ENCODE assay signal across 13 mouse cellular contexts in the genomic region with DNA sequence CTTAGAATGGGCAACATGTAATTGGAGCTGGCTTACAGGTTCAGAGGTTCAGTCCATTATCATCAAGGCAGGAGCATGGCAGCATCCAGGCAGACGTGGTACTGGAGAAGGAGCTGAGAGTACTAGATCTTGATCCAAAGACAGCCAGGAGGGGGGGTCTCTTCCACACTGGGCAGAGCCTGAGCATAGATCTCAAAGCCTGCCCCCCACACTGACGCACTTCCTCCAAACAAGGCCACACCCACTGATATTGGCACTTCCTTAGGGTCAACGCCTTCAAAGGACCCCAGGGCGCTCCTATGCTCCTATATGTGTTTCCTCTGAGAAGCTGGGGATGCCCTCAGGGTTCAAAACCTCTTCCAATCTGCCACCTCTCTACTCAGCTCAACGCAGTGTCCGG. TPM values are rescaled to one million over a fixed set of nuclear protein-coding genes. Genes with fewer than 3 reads are reported as not detected.
A peak's percentile ranks its signal among the peaks of the same experiment; 100 is the strongest.
DNase-seq lines count a peak whose midpoint lies in the region; ATAC-seq and TF ChIP-seq lines count a peak whose summit lies in the region.
"Had no signal": no experiment of that assay in that cellular context is flagged by ENCODE, and none has a peak within 500 bp of the region (broad histone marks: within the 10 kb centered on the region; RNA-seq: fewer than 3 reads in every experiment).

No protein-coding gene starts in this region.

- TF ChIP-seq POLR2A in ES-Bruce4 (IDR thresholded peaks at IDR 0.05; ENCODE audit: insufficient read depth, low read length) = no peak

- no peak for ATAC-seq in heart, embryonic 12.5 days (ENCODE audit: insufficient number of reproducible peaks, low FRiP score)
- no peak for ATAC-seq in heart, embryonic 11.5 days (replicated peaks; ENCODE audit: insufficient number of reproducible peaks, low FRiP score, low TSS enrichment)
- ATAC-seq in limb, embryonic 15.5 days (ENCODE audit: insufficient number of reproducible peaks, low FRiP score, low TSS enrichment, low read depth) = no peak
- ATAC-seq in liver, postnatal 0 days = peak; percentile 40

- no peak overlapping the region for H3K4me2 ChIP-seq in heart, embryonic 12.5 days
- no peak overlapping the region for H3K4me2 ChIP-seq in heart, embryonic 11.5 days
- H3K4me2 ChIP-seq in limb, embryonic 15.5 days = no peak overlapping the region
- H3K4me2 ChIP-seq in liver, postnatal 0 days (ENCODE audit: low read depth, low read length) = no peak overlapping the region
- H3K4me2 ChIP-seq: hindbrain, embryonic 15.5 days had no signal

- DNase-seq in limb, embryonic 10.5 days (ENCODE audit: low spot score) = no peak
- no peak for DNase-seq in liver, postnatal 0 days
- DNase-seq in right cerebral cortex, adult 2 months (ENCODE audit: low spot score in 2 of 2) = no peak
- DNase-seq in ovary, adult 18-20 months (ENCODE audit: low spot score) = no peak
- DNase-seq: cerebellum, adult 11 months; right cerebral cortex, postnatal 25 days had no signal

- TF ChIP-seq EP300 in ES-Bruce4 (IDR thresholded peaks at IDR 0.05; ENCODE audit: insufficient read depth, low read depth, low read length) = no peak
- TF ChIP-seq EP300 in liver, postnatal 0 days (IDR thresholded peaks at IDR 0.05; ENCODE audit: low read depth) = no peak

- H3K27ac ChIP-seq in heart, embryonic 12.5 days (ENCODE audit: poor library complexity, severe bottlenecking) = peak overlapping the region; percentile 6; the same call in 1 of the 2 replicates
- H3K27ac ChIP-seq in heart, embryonic 11.5 days (ENCODE audit: low read depth, low read length) = no peak overlapping the region
- 0 out of 2 replicates have a peak overlapping the region, but pooled peaks have one; percentile 3 for H3K27ac ChIP-seq in limb, embryonic 15.5 days
- no peak overlapping the region for H3K27ac ChIP-seq in limb, embryonic 10.5 days
- no peak overlapping the region for H3K27ac ChIP-seq in ES-Bruce4 (ENCODE audit: insufficient read depth, low read length)
- peak overlapping the region; percentile 53; the same call in 1 of the 2 replicates for H3K27ac ChIP-seq in liver, postnatal 0 days (ENCODE audit: low read depth)
- H3K27ac ChIP-seq: hindbrain, embryonic 15.5 days; midbrain, embryonic 10.5 days had no signal

- H3K9ac ChIP-seq in heart, embryonic 12.5 days = no peak overlapping the region
- no peak overlapping the region for H3K9ac ChIP-seq in heart, embryonic 11.5 days (ENCODE audit: low read depth, low read length)
- H3K9ac ChIP-seq in limb, embryonic 15.5 days = no peak overlapping the region
- H3K9ac ChIP-seq in ES-Bruce4 (ENCODE audit: low read depth, poor library complexity, severe bottlenecking) = no peak overlapping the region
- no peak overlapping the region for H3K9ac ChIP-seq in liver, postnatal 0 days (replicated peaks)
- H3K9ac ChIP-seq: hindbrain, embryonic 15.5 days had no signal

- H3K9me3 ChIP-seq in heart, embryonic 12.5 days (replicated peaks) = no peaks in the 10 kb centered on the region
- no peaks in the 10 kb centered on the region for H3K9me3 ChIP-seq in heart, embryonic 11.5 days (replicated peaks; ENCODE audit: control insufficient read depth, low read length)
- no peaks in the 10 kb centered on the region for H3K9me3 ChIP-seq in limb, embryonic 15.5 days
- H3K9me3 ChIP-seq in limb, embryonic 10.5 days (replicated peaks) = no peaks in the 10 kb centered on the region
- H3K9me3 ChIP-seq in ES-Bruce4 (replicated peaks; ENCODE audit: control insufficient read depth, insufficient read depth, low read length, poor library complexity, severe bottlenecking) = no peaks in the 10 kb centered on the region
- no peaks in the 10 kb centered on the region for H3K9me3 ChIP-seq in liver, postnatal 0 days (ENCODE audit: low read length)
- H3K9me3 ChIP-seq: hindbrain, embryonic 15.5 days; midbrain, embryonic 10.5 days had no signal

- WGBS in heart, embryonic 12.5 days = 71% methylated on average over 6 of the region's 6 CpGs
- 78% methylated on average over 6 of the region's 6 CpGs for WGBS in heart, embryonic 11.5 days (ENCODE audit: insufficient replicate concordance)
- WGBS in limb, embryonic 15.5 days = 77% methylated on average over 6 of the region's 6 CpGs
- WGBS in limb, embryonic 10.5 days = 86% methylated on average over 6 of the region's 6 CpGs
- WGBS in liver, postnatal 0 days (ENCODE audit: insufficient replicate concordance) = 69% methylated on average over 6 of the region's 6 CpGs

- H3K4me3 ChIP-seq in heart, embryonic 12.5 days = no peak overlapping the region
- H3K4me3 ChIP-seq in heart, embryonic 11.5 days (ENCODE audit: low read depth, low read length) = no peak overlapping the region
- H3K4me3 ChIP-seq in limb, embryonic 15.5 days = no peak overlapping the region
- H3K4me3 ChIP-seq in limb, embryonic 10.5 days = no peak overlapping the region
- H3K4me3 ChIP-seq in ES-Bruce4 (ENCODE audit: low read depth, low read length) = 0 out of 2 replicates have a peak overlapping the region, but pooled peaks have one; percentile 11
- H3K4me3 ChIP-seq in liver, postnatal 0 days (ENCODE audit: low read depth, low read length) = no peak overlapping the region
- H3K4me3 ChIP-seq: hindbrain, embryonic 15.5 days; midbrain, embryonic 10.5 days; myocyte had no signal

- H3K27me3 ChIP-seq in heart, embryonic 12.5 days (replicated peaks) = no peaks in the 10 kb centered on the region
- no peaks in the 10 kb centered on the region for H3K27me3 ChIP-seq in heart, embryonic 11.5 days (ENCODE audit: control insufficient read depth, insufficient read depth, low read length)
- no peaks in the 10 kb centered on the region for H3K27me3 ChIP-seq in limb, embryonic 15.5 days
- no peaks in the 10 kb centered on the region for H3K27me3 ChIP-seq in limb, embryonic 10.5 days (ENCODE audit: low read depth, poor library complexity, severe bottlenecking)
- no peaks in the 10 kb centered on the region for H3K27me3 ChIP-seq in ES-Bruce4 (ENCODE audit: control insufficient read depth, insufficient read depth, low read length, poor library complexity, severe bottlenecking)
- no peaks in the 10 kb centered on the region for H3K27me3 ChIP-seq in liver, postnatal 0 days (ENCODE audit: insufficient read depth, low read length)
- H3K27me3 ChIP-seq: hindbrain, embryonic 15.5 days had no signal

- H3K4me1 ChIP-seq in heart, embryonic 12.5 days (replicated peaks) = peaks cover 27% of the 10 kb centered on the region
- peaks cover 6% of the 10 kb centered on the region; the same call in 1 of the 2 replicates for H3K4me1 ChIP-seq in heart, embryonic 11.5 days (ENCODE audit: control insufficient read depth, insufficient read depth, low read length)
- H3K4me1 ChIP-seq in limb, embryonic 15.5 days = 0 out of 2 replicates have a peak, but pooled peaks cover 3% of the 10 kb centered on the region
- peaks cover 10% of the 10 kb centered on the region for H3K4me1 ChIP-seq in limb, embryonic 10.5 days
- peaks cover 2% of the 10 kb centered on the region for H3K4me1 ChIP-seq in ES-Bruce4 (ENCODE audit: control insufficient read depth, insufficient read depth, low read length)
- H3K4me1 ChIP-seq in liver, postnatal 0 days (ENCODE audit: insufficient read depth) = no peaks in the 10 kb centered on the region
- H3K4me1 ChIP-seq: hindbrain, embryonic 15.5 days; midbrain, embryonic 10.5 days had no signal

- H3K36me3 ChIP-seq in heart, embryonic 12.5 days = no peaks in the 10 kb centered on the region
- no peaks in the 10 kb centered on the region for H3K36me3 ChIP-seq in heart, embryonic 11.5 days (ENCODE audit: control insufficient read depth, insufficient read depth, low read length)
- no peaks in the 10 kb centered on the region for H3K36me3 ChIP-seq in limb, embryonic 15.5 days
- H3K36me3 ChIP-seq in limb, embryonic 10.5 days = no peaks in the 10 kb centered on the region
- no peaks in the 10 kb centered on the region for H3K36me3 ChIP-seq in ES-Bruce4 (ENCODE audit: control insufficient read depth, insufficient read depth, low read length, poor library complexity, severe bottlenecking)
- no peaks in the 10 kb centered on the region for H3K36me3 ChIP-seq in liver, postnatal 0 days (replicated peaks; ENCODE audit: insufficient read depth, low read length)
- H3K36me3 ChIP-seq: hindbrain, embryonic 15.5 days; midbrain, embryonic 10.5 days had no signal

- TF ChIP-seq CTCF in ES-Bruce4 (IDR thresholded peaks at IDR 0.05; ENCODE audit: low read depth, low read length) = no peak
- TF ChIP-seq CTCF in liver, postnatal 0 days (IDR thresholded peaks at IDR 0.05; ENCODE audit: low read depth) = no peak

RNA-seq across cellular contexts. Expression of gene Zbtb9, which starts 22.0 kb away (rescaled TPM):
- polyA plus RNA-seq in heart, embryonic 12.5 days (2016; fragmentation: Nextera tagmentation; extraction: Ambion mirVana) = 10.3 and 10.7 TPM in 2 replicates
- 6.8 and 7.9 TPM in 2 replicates for polyA plus RNA-seq in heart, embryonic 11.5 days (2014; fragmentation: Nextera tagmentation; extraction: Ambion mirVana)
- polyA plus RNA-seq in limb, embryonic 15.5 days (2015; fragmentation: Nextera tagmentation; extraction: Ambion mirVana) = 13.5 and 14.1 TPM in 2 replicates
- 20.6 and 22.0 TPM in 2 replicates for polyA plus RNA-seq in limb, embryonic 10.5 days (2016; fragmentation: Nextera tagmentation; extraction: Ambion mirVana)
- polyA plus RNA-seq in ES-Bruce4 (2011; ENCODE audit: insufficient read depth, insufficient read length, low read depth, missing spikeins) = 11.0 and 12.4 TPM in 2 replicates
- polyA plus RNA-seq in liver, postnatal 0 days (2015; fragmentation: Nextera tagmentation; extraction: Ambion mirVana) = 3.3 and 4.4 TPM in 2 replicates

RNA-seq across cellular contexts. Expression of gene Bak1, which starts 33.8 kb away (rescaled TPM):
- polyA plus RNA-seq in heart, embryonic 12.5 days (2016; fragmentation: Nextera tagmentation; extraction: Ambion mirVana) = 4.3 and 5.8 TPM in 2 replicates
- 11.0 and 11.4 TPM in 2 replicates for polyA plus RNA-seq in heart, embryonic 11.5 days (2014; fragmentation: Nextera tagmentation; extraction: Ambion mirVana)
- polyA plus RNA-seq in limb, embryonic 15.5 days (2015; fragmentation: Nextera tagmentation; extraction: Ambion mirVana) = 4.0 and 5.5 TPM in 2 replicates
- polyA plus RNA-seq in limb, embryonic 10.5 days (2016; fragmentation: Nextera tagmentation; extraction: Ambion mirVana) = 3.7 and 4.6 TPM in 2 replicates
- 66.6 and 78.1 TPM in 2 replicates for polyA plus RNA-seq in ES-Bruce4 (2011; ENCODE audit: insufficient read depth, insufficient read length, low read depth, missing spikeins)
- 2.7 and 2.9 TPM in 2 replicates for polyA plus RNA-seq in liver, postnatal 0 days (2015; fragmentation: Nextera tagmentation; extraction: Ambion mirVana)

RNA-seq across cellular contexts. Expression of gene Syngap1, which starts 54.0 kb away (rescaled TPM):
- polyA plus RNA-seq in heart, embryonic 12.5 days (2016; fragmentation: Nextera tagmentation; extraction: Ambion mirVana) = 1.2 and 2.2 TPM in 2 replicates
- 2.9 and 3.7 TPM in 2 replicates for polyA plus RNA-seq in heart, embryonic 11.5 days (2014; fragmentation: Nextera tagmentation; extraction: Ambion mirVana)
- polyA plus RNA-seq in limb, embryonic 15.5 days (2015; fragmentation: Nextera tagmentation; extraction: Ambion mirVana) = 1.6 and 1.9 TPM in 2 replicates
- 2.8 and 3.1 TPM in 2 replicates for polyA plus RNA-seq in limb, embryonic 10.5 days (2016; fragmentation: Nextera tagmentation; extraction: Ambion mirVana)
- polyA plus RNA-seq in ES-Bruce4 (2011; ENCODE audit: insufficient read depth, insufficient read length, low read depth, missing spikeins) = 23.5 and 24.5 TPM in 2 replicates
- polyA plus RNA-seq in liver, postnatal 0 days (2015; fragmentation: Nextera tagmentation; extraction: Ambion mirVana) = 0.19 and 0.33 TPM in 2 replicates

RNA-seq across cellular contexts. Expression of gene Cuta, which starts 55.6 kb away (rescaled TPM):
- 148 and 155 TPM in 2 replicates for polyA plus RNA-seq in heart, embryonic 12.5 days (2016; fragmentation: Nextera tagmentation; extraction: Ambion mirVana)
- polyA plus RNA-seq in heart, embryonic 11.5 days (2014; fragmentation: Nextera tagmentation; extraction: Ambion mirVana) = 134 and 145 TPM in 2 replicates
- 158 and 172 TPM in 2 replicates for polyA plus RNA-seq in limb, embryonic 15.5 days (2015; fragmentation: Nextera tagmentation; extraction: Ambion mirVana)
- polyA plus RNA-seq in limb, embryonic 10.5 days (2016; fragmentation: Nextera tagmentation; extraction: Ambion mirVana) = 184 and 188 TPM in 2 replicates
- polyA plus RNA-seq in ES-Bruce4 (2011; ENCODE audit: insufficient read depth, insufficient read length, low read depth, missing spikeins) = 58.9 and 63.0 TPM in 2 replicates
- 83.4 and 87.1 TPM in 2 replicates for polyA plus RNA-seq in liver, postnatal 0 days (2015; fragmentation: Nextera tagmentation; extraction: Ambion mirVana)

Comparison
In these comparisons a context has a peak if more than half of its experiments do, and no peak if none do; other contexts are left out.
1. H3K27ac ChIP-seq: peak in heart, embryonic 12.5 days (single experiment), limb, embryonic 15.5 days (single experiment) and liver, postnatal 0 days (single experiment); none in heart, embryonic 11.5 days (single experiment), limb, embryonic 10.5 days (single experiment) and ES-Bruce4 (single experiment).